8 mouse cellular contexts compared by ENCODE assay signal in genomic region chr11:117415466-117415865, GRCm38 (mm10).
DNase-seq lines count a peak whose midpoint lies in the region; ATAC-seq lines count a peak whose summit lies in the region.

No protein-coding gene starts in this region.

- 4% methylated on average over 14 of the region's 14 CpGs for WGBS in heart, embryonic 10.5 days
- 2% methylated on average over 14 of the region's 14 CpGs for WGBS in limb, embryonic 12.5 days
- whole genome bisulfite sequencing in stomach, embryonic 16.5 days: 2% methylated on average over 14 of the region's 14 CpGs

- no peaks in the 10 kb centered on the region for H3K9me3 ChIP-seq in heart, embryonic 10.5 days
- H3K9me3 ChIP-seq in limb, embryonic 12.5 days: no peaks in the 10 kb centered on the region; the same call in 1 of the 2 replicates
- H3K9me3 ChIP-seq in stomach, embryonic 16.5 days (replicated peaks; ENCODE audit: control insufficient read depth, low read length): no peaks in the 10 kb centered on the region

- no peak overlapping the region for H3K27ac ChIP-seq in heart, embryonic 10.5 days
- no peak overlapping the region for H3K27ac ChIP-seq in limb, embryonic 12.5 days
- no peak overlapping the region for H3K27ac ChIP-seq in stomach, embryonic 16.5 days (ENCODE audit: low read length)

- DNase-seq in heart, embryonic 10.5 days (ENCODE audit: low spot score): no peak
- DNase-seq in heart, adult 8-10 months (ENCODE audit: low spot score): no peak
- DNase-seq in right cerebral cortex, postnatal 10 days (ENCODE audit: low spot score in 2 of 2): peak; percentile 58 to 70
- DNase-seq in right cerebral cortex, postnatal 14 days: no peak
- DNase-seq in kidney, postnatal 25 days: no peak
- DNase-seq in urinary bladder, postnatal 4 days (ENCODE audit: low spot score in 2 of 2): no peak

- no peaks in the 10 kb centered on the region for H3K36me3 ChIP-seq in heart, embryonic 10.5 days
- H3K36me3 ChIP-seq in limb, embryonic 12.5 days: no peaks in the 10 kb centered on the region
- H3K36me3 ChIP-seq in stomach, embryonic 16.5 days (ENCODE audit: control insufficient read depth, insufficient read depth, low read length): no peaks in the 10 kb centered on the region

- peak overlapping the region; percentile 62 for H3K4me2 ChIP-seq in limb, embryonic 12.5 days
- H3K4me2 ChIP-seq in stomach, embryonic 16.5 days (ENCODE audit: low read depth, low read length): peak overlapping the region; percentile 60

- peaks cover 89% of the 10 kb centered on the region for H3K27me3 ChIP-seq in heart, embryonic 10.5 days (ENCODE audit: insufficient read depth, poor library complexity, severe bottlenecking)
- H3K27me3 ChIP-seq in limb, embryonic 12.5 days: peaks cover 43% of the 10 kb centered on the region
- H3K27me3 ChIP-seq in stomach, embryonic 16.5 days (ENCODE audit: control insufficient read depth, insufficient read depth, low read length): peaks cover 32% of the 10 kb centered on the region

- no peak overlapping the region for H3K9ac ChIP-seq in limb, embryonic 12.5 days (replicated peaks)
- no peak overlapping the region for H3K9ac ChIP-seq in stomach, embryonic 16.5 days (ENCODE audit: low read length)

- peaks cover 41% of the 10 kb centered on the region for H3K4me1 ChIP-seq in heart, embryonic 10.5 days
- peaks cover 61% of the 10 kb centered on the region for H3K4me1 ChIP-seq in limb, embryonic 12.5 days (replicated peaks)
- H3K4me1 ChIP-seq in stomach, embryonic 16.5 days (ENCODE audit: control insufficient read depth, insufficient read depth, low read length): peaks cover 12% of the 10 kb centered on the region; the same call in 1 of the 2 replicates

- peak overlapping the region; percentile 51 for H3K4me3 ChIP-seq in heart, embryonic 10.5 days
- H3K4me3 ChIP-seq in limb, embryonic 12.5 days (replicated peaks): no peak overlapping the region
- H3K4me3 ChIP-seq in stomach, embryonic 16.5 days (replicated peaks; ENCODE audit: low read length): peak overlapping the region; percentile 36; the same call in 1 of the 2 replicates

- no peak for ATAC-seq in limb, embryonic 12.5 days (ENCODE audit: insufficient number of reproducible peaks, insufficient read depth, low FRiP score, low TSS enrichment, low read depth)
- ATAC-seq in stomach, embryonic 16.5 days (ENCODE audit: insufficient read depth, low FRiP score): no peak

Comparison
In these comparisons a context has a peak if more than half of its experiments do, and no peak if none do; other contexts are left out.
1. DNase-seq: peak in right cerebral cortex, postnatal 10 days (2 of 2); none in heart, embryonic 10.5 days (single experiment), heart, adult 8-10 months (single experiment), right cerebral cortex, postnatal 14 days (single experiment), kidney, postnatal 25 days (0 of 2) and urinary bladder, postnatal 4 days (0 of 2).